Mouse (Mus musculus) heart, adult 8-10 months (tissue): ENCODE measurements around the gene Gm15517. TPM values are rescaled to one million over a fixed set of nuclear protein-coding genes. Genes with fewer than 3 reads are reported as not detected.

Experiments used
- DNase-seq: peaks from one replicate; pipeline ENCODE4 v3.0.0; 2022; ENCODE audit warnings: low spot score
- total RNA-seq, 4 experiments: library from RNA; stranded (reverse); gene quantifications; 2 replicates each; pipeline ENCODE4 v1.2.4; 2022

The Gm15517 gene
- total RNA-seq, 4 experiments from 2014 or later, result not detected

DNA sequence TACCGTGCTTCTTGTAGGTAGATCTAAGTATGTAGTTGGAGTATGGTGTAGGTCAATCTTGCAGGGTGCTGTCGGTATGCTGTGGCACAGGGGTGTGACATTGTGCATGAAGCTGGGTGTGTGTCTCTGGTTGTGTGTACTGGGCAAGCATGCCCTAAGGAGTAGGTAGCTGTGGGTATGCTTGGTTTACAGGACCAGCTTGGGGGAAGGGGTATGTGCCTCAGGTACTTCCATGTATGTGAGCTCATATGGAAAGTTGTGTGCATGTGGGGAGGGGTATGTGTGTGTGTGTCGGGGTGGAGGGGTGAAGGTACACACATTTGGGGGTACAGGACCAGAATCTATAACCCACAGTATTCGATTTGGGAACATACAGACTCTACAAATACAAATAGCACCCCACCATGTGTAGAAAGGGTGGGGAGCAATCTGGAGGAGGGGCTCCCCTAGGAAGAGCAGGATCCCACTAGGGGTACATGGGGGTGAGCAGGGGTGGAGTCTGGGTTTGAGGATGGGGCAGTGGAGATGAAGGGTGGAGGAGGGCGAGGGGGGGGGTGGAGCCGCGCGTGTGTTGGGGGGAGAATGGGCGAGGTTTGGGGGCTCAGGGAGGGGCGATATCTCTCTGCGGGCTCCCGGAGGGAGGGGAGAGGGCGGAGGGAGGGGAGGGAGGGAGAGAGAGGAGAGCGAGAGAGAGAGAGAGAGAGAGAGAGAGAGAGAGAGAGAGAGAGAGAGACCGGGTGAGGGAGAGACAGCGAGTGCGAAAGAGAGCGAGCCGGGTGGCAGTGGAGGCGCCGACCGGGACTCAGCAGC is 48.4 kb downstream of the Gm15517 start, which contains the start of gene Shank1:
Gene Shank1, plus strand, starts transcription at position 779 of the 810 bp plus-strand sequence.
- DNase-seq, result no peak

GRCm38 (mm10) chr7:44310285-44310877 is 49.1 kb downstream of the Gm15517 start:
- no peak for DNase-seq

DNA sequence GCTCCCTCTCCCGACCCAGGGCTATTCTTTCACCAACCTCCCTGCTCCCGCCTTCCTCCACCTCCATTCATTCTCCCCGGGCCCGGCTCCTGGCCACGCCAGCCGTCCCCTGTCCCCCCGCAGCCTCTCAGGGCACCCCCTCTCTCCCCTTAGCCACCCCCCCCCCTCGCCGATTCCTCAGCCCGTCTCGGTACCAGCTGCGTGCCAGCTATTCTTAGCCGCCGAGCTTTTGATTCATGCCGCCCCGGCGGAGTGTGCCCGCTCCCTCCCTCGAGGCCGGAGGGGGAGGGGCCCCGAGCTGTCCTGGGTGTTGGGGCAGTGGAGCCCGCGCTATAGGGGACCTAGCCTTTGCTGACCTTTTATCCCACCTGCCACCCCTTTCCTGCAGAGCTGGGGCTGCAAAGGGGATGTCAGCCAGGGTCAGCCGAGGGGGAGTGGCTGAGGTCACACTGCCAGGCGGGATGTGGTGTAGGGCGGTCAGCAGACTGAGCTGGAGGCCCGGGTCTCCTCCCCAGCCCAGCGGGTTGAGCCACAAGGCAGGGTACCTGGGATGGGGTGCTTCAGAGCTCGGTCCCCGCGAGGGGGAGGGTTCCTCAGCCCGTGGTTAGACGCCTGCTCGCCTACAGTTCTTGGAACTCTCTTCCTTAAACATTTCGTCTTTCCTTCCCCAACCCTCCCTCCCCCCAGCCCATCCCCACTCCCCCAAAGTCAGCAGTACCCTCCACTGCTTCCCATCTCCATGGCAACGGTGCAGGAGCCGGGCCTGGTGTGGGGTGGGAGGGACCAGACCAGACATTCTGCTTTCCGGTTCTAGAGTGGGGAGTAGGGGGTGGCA is 49.8 kb downstream of the Gm15517 start:
- no peak for DNase-seq

Other genes starting within 250 kb of the Gm15517 start
- gene Klk1b26, start 249.3 kb upstream of the Gm15517 start, total RNA-seq, result 1 to 10 TPM; 1.7 to 7.4 (median 4.1) TPM
- not detected for gene Klk1b27, start 209.2 kb upstream of the Gm15517 start, total RNA-seq
- gene Klk1b21, start 159.1 kb upstream of the Gm15517 start, total RNA-seq, result not detected
- not detected for gene Klk1b22, start 148.8 kb upstream of the Gm15517 start, total RNA-seq
- not detected for gene Klk1b16, start 124.7 kb upstream of the Gm15517 start, total RNA-seq
- gene Klk1b24, start 73.2 kb upstream of the Gm15517 start, total RNA-seq, result not detected
- gene Klk1b3, start 63.3 kb upstream of the Gm15517 start, total RNA-seq, result not detected
- gene Klk1b4, start 54.0 kb upstream of the Gm15517 start, total RNA-seq, result not detected
- not detected for gene Klk1b5, start 45.5 kb upstream of the Gm15517 start, total RNA-seq
- gene Klk1, start 36.1 kb upstream of the Gm15517 start, total RNA-seq, result under 1 TPM in 2 of 4 experiments, not detected in 2; 0.47 to 0.57 TPM
- gene Gm36864, start 25.3 kb upstream of the Gm15517 start, total RNA-seq, result not detected
- under 1 TPM; 0.31 to 0.98 (median 0.74) TPM for gene 1700028J19Rik, start 14.8 kb upstream of the Gm15517 start, total RNA-seq
- gene 2410002F23Rik, start 14.7 kb upstream of the Gm15517 start, total RNA-seq, result 10 to 100 TPM in 3 of 4 experiments, 1 to 10 TPM in 1; 8.9 to 18.2 (median 13.7) TPM
- gene Acp4, start 4.1 kb upstream of the Gm15517 start, total RNA-seq, result not detected
- 1 to 10 TPM in 1 of 4 experiments, under 1 TPM in 3; 0.41 to 1.2 (median 0.67) TPM for gene Clec11a, start 45.5 kb downstream of the Gm15517 start, total RNA-seq
- 1 to 10 TPM; 1.8 to 4.7 (median 3.3) TPM for gene Shank1, start 48.8 kb downstream of the Gm15517 start, total RNA-seq
- gene Syt3, start 122.7 kb downstream of the Gm15517 start, total RNA-seq, result 1 to 10 TPM; 2.4 to 3.7 (median 3.1) TPM
- gene 1700008O03Rik, start 124.4 kb downstream of the Gm15517 start, total RNA-seq, result under 1 TPM in 1 of 4 experiments, not detected in 3; 0.46 TPM
- gene Lrrc4b, start 167.6 kb downstream of the Gm15517 start, total RNA-seq, result 10 to 100 TPM; 33.5 to 37.9 (median 36.4) TPM
- gene Aspdh, start 203.9 kb downstream of the Gm15517 start, total RNA-seq, result 1 to 10 TPM in 1 of 4 experiments, under 1 TPM in 1, not detected in 2; 0.79 to 1.5 TPM
- gene Josd2, start 206.5 kb downstream of the Gm15517 start, total RNA-seq, result 100 to 1,000 TPM; 109 to 130 (median 125) TPM
- gene Emc10, start 235.1 kb downstream of the Gm15517 start, total RNA-seq, result 10 to 100 TPM; 73.8 to 84.8 (median 83.7) TPM
- 1 to 10 TPM; 2.5 to 6.7 (median 3.3) TPM for gene Fam71e1, start 235.1 kb downstream of the Gm15517 start, total RNA-seq